Mouse (Mus musculus): ENCODE results near the gene Fabp6.

Fabp6 gene

DNA sequence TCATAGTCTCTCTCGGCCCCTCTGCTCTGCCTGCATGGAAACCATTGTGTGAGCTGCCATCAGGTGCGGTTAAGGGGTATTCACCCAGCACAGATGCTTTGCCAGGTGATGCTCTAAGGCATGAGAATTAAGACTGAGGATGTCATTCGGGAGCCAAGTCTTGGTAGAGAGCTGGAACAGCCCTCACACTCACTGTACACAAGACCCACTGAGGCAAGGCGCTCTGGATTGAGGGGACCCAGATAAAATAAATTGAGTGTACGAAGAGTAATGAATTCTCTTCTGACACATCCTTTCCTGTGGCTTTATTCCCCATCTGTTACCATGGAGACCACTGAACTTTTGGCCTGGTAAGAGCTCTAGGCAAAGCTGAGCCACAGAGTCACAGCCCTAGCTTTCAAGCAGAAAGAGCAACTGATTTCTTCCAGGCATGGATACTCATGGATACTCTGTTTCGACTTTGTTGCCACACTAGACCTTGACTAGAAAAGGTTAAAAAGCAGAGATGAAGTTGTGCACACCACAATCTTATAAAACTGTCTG lies 11.7 kb downstream of the Fabp6 start:
- no peak for DNase-seq (ENCODE audit: low spot score)

DNA sequence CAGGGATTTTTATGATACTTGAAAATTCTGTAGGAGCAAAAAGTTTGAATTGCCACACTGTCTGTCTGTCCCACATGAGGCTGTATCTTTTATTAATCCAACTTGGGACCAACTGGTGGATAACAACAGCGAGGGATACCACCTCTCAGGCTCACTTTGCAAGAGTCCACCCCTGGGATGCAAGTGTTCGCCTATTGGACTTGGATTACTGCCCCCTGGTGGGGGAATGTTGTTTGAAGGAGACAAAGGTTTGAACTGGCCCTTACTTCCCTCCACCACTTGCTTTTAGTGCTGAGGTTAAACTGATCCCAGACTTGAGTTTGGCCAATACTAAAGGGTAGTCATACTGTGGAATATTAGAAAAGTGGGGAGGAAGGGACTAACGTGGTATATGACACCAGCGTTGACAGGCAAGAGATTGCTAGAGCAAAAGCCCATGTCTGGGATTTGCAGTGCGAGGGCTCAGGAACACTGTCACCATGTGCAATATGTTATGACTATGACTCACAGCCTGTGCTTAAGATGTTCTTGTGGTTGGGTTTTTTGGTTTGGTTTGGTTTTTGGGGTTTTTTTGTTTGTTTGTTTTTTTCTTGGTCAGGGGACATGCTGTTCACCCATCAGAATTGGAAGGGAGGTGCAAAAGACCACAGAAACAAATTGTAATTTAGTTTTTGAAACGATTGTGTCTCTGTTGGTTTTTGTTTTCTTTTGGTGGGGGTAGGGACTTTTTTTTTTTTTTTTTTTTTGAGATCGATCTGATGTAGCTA lies 14.8 kb downstream of the Fabp6 start, which contains the start of gene 4933415A04Rik:
TSS of gene 4933415A04Rik (plus strand) at position 717 of the 767 bp plus-strand sequence.
- peak; percentile 35 for DNase-seq (ENCODE audit: low spot score)

DNA sequence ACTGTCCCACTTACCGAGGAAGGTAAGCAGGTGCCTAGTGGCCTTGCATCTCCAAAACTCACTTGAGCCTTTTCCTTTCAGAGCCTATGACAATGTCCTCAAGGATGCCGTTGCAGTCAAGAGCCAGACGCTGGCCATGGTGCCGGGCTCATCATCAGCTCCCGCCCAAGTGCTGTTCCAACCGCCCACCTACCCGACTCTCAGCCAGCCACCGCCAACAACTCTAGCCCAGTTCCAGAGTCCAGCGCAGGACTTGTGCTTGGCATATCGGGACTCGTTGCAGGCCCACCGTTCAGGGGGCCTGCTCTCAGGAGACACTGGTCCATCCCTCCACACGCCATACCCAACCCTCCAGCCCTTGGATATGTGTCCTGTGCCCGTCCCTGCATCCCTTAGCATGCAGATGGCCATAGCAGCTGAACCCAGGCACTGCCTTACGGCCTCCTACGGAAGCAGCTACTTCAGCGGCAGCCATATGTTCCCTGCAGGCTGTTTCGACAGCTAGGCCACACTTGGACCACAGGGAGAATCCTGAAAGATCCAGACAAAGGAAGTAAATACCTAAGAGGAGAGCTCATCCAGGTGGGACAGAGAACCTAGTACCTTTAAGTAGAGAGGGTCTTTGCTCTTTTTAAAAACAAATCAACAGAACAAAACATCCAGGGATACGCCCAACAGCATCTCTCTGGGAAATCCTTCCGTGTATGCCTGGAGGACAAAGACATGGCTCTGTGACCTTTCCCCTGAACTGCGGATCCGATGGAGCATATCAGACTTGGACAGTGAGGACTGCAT lies 15.9 kb downstream of the Fabp6 start:
- no peak for DNase-seq (ENCODE audit: low spot score)

DNA sequence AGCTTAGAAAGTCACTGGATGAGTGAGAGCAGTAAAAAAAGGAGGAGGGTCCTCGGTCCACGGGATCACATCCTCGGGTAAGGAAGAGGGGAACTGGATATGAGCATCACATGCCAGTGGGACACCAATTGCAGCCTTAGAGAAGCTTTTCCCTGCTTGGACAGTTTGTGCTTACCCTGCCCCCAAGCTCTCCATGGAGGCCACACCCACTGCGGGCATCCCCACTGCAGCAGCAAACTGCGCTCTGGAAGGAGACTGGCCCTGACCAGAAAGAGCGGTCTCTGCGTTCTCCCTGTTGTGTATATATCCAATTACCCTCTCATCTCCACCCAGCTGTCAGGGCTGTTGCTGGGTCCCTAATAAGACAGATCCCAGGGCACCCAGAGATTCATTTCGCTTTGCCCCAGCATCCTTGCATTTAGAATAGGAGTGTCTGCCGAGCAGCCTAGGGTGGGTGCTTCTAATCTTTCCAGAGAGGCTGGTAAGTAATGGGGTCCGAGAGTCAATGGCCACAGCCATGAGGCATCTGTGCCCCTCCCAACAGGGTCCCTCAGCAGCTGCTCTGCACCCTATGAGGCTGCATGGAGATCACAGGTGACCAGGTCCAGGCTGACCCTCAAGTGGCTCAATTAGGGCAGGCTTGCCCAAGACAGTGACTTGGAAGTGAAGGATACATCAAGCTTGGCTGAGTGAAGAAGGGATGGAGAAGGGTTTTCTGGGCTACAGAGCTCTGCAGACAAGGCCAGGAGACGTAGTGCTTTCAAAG lies 23.4 kb downstream of the Fabp6 start:
- DNase-seq (ENCODE audit: low spot score): no peak

DNA sequence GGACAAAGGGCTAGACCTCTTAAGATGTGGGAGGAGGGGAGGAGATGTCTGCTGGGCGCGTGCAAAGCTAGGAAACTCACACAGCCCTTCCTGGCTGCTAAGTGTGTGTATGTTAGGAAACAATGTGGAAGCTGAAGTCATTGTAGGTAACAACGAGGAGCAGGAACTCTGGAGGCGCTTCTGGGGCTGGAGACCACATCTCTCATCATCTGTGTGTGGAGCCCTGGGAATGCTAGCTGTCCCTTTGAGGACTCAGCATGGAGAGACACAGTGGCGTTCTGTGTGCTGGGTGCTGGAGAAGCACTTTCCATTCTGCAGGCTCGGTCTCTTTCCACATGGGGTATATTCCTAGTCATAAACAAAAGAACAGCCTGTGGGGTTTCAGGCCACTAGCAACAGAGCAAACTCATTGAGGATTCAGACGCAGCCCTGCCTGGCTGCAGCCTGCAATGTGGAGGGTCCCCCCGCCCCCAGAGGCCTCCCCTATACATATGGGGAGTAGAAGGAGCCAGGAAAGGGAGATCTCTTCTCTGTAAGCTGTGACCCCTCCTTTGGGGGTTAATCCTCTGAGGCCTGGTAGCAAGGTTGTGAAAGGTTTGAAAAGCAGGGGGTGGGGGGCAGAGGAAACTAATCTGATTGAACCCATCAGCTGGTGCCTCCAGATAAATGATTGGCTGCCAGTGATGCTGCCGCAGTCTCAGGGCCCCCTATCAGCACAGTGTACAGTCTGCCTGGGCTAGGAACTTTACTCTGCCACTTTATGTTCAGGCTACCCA lies 25.8 kb downstream of the Fabp6 start:
- no peak for DNase-seq (ENCODE audit: low spot score)

DNA sequence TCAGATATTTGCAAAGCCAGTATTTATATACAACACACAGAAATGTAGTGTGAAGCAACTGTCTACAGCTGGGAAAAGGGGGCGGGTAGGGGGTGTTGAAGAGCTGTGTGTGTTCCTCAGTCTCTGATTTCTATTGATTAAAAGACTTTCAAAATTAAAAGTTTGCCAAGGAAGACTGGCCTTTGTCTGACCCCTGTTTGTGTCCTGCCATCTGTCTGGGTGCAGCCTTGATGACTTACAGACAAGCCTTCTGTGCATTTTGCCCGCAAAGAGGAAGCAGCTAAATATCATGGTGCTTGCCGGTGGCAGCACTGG lies 26.3 kb downstream of the Fabp6 start:
- no peak for DNase-seq (ENCODE audit: low spot score)

DNA sequence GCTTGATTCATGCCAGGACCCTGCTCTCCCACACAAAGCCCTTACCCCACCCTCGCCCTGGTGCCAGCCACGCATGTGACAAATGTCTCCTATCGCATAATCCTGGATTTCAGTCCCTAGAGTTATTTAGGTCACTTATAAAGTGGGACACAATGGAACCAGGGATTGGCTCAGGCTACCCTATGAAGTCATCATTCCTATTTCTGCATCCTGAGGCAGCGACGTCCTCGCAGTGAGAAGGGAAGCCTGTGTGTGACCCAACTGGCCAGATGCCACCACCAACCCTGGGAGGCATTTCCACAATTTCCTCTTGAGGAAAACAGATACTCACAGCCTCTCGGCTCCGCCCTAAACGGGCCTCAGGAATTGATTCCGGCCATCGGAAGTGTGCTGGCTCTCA lies 31.7 kb downstream of the Fabp6 start:
- DNase-seq (ENCODE audit: low spot score): no peak

DNA sequence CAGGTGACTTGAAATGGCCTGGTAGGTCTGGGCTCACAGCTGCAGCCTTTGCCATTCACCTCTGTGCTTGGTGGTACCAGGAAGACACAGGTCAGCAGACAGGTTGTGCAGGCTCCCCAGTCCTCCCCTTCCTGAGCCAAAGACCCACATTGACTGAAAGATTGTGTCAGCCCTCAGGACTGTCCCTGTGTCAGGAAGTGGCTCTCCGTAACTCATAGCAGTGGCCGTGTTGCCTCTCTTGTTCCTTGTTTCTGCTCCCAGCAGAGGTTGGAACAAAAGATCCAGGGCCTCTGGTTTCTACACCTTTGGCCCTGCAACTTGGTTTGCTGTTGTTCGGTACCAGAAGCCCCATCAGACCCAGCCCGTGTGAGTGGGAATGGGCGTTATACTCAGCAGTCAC lies 32.2 kb downstream of the Fabp6 start:
- no peak for DNase-seq (ENCODE audit: low spot score)

DNA sequence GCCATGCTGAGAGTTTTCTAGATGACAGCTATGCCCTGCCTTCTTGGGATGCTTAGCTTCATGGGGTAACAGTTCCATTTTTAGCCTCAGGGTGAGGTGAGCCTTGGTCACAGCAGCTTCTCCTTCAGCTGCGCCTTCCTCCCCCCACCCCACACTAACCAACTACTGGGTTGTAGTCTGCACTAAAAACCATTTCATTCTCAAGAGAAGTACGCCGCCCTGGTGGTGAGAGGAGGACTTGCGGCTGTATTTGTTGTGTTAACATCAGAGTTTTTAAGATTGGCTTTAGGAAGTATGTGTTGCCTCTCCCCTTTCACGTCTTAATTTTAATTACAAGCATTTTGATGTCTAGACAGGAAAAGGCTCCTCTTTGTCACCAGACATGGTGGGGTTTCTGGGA lies 33.1 kb downstream of the Fabp6 start:
- DNase-seq (ENCODE audit: low spot score): peak; percentile 24

DNA sequence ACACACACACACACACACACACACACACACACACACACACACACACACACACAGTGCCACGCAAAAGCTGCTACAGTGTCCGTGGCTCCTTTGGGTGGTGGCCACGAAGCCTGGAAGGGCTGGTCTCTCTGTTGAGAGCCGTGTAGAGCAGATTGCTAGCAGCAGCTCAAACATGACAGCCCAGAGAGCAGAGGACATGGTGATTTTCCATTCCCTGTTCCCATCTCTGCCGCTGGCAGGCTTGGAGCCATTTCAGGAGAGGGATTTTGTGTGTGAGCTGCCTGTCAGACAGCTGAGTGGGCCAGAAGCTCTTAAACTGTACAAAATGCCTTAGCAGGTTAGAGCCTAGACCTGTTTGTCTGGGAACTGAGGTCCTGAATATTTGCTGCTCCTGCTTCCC lies 34.6 kb downstream of the Fabp6 start:
- no peak for DNase-seq (ENCODE audit: low spot score)

DNA sequence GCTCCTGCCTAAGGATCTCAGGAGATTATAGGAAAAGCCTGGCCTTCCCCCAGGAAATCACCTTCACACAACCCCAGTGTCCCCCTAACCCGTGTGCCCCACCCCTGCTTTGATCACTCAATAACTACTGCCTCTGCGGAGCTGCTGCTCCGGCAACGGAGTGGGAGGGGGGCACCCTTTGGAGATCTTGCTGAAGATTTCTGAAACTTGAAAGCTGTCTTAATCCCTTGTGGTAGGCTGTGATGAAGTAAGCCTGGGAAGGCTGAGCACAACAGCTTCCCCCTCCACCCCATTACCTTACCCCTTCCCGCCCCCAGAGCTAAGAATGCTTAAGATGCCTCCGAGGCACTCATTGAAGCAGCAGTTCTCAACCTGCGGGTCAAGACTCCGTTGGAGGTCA lies 35.5 kb downstream of the Fabp6 start:
- no peak for DNase-seq (ENCODE audit: low spot score)

DNA sequence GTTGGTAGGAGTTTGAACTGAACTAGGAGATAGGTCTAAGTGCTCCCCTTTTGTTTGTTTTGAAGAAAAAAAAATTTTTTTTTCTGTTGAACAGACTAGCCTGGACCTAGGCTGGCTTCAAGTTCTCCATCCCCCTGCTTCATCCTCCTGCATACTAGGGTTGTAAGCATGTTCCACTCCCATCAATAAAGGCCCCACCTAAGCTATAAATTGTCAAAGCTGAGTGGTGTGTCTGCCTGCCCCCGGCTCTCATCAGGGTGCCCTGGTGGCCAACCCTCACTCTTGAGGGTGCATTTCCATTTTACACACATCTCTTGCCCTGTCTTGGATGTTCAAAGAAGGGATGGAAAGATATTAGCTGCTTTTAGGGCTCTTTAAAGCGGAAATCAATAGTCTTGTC lies 35.9 kb downstream of the Fabp6 start:
- DNase-seq (ENCODE audit: low spot score): no peak

DNA sequence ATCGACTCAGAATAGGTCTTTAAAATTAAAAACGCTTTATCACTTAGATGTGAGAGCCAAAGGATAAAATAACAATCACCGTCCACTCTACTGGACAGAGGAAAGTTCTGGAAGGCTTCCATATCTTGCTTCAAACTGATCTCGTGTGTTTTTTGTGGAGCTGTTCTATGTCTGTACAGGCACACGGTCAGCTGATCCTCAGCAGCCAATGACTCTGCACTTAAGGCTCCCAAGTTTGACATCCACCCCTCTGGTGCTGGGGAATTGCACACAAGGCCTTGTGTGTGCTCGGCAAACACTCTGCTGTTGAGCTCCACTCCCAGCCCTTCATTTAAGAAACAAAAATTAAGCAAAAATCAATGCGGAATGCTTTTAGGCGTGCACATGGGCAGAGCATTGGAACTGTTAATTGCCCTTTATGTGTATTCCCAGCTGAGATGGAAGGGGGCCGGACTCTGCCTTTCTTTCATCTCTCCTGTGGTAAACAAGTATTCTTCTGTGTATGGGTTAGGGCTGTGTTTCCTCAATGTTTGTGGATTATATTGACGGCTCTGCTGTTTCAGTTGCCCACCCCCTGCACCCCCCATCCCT lies 37.6 kb downstream of the Fabp6 start:
- no peak for DNase-seq (ENCODE audit: low spot score)

DNA sequence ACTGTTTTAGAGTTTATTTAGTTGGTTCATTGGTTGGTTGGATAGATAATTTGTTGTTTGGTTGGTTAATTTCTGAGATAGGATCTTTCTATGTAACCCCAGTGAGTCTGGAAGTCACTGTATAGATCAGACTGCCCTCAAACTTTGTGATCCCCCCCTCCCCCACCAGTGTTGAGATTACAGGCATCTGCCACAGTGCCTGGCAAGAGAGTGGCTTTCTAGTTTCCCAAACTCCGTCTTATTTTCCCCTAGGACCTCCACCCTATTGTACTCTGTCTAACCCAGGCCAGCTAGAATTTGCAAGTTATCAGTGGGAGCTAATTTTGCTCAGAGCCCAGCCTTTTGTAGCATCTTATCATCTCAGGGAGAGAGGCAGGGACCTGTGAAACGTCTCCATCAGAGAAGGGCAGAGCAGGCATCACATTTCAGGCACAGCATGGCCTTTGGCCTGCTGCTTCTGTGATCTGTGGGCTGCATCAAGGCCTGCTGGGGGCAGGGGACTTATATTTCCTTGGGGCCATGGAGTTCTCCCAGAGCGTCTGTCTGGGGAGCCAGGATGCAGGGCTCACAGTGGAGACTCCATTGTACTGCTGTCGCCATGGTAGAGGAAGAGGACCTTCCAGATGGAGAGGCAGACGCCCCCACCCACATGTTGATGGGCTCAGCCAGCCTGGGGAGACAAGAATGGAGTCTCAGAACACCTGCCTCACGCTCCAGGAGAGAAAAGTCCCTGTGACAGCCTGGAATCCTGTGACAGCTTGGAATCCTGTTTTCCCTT lies 41.6 kb downstream of the Fabp6 start:
- no peak for DNase-seq (ENCODE audit: low spot score)

DNA sequence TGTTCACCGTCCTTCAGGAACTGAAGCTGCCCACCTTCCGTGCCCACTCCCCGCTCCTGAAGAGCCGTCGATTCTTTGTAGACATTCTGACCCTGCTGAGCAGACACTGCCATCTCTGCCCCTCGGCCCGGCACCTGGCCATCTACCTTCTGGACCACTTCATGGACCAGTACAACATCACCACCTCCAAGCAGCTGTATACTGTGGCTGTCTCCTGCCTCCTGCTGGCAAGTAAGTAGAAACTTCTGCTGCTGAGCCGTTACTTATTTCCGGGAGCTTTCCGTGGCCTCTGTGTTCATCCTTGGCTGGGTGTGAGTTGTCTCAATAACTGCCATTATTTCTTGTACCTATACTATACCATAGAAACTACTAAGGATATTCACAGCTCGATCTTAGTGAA lies 44.8 kb downstream of the Fabp6 start:
- DNase-seq (ENCODE audit: low spot score): no peak

DNA sequence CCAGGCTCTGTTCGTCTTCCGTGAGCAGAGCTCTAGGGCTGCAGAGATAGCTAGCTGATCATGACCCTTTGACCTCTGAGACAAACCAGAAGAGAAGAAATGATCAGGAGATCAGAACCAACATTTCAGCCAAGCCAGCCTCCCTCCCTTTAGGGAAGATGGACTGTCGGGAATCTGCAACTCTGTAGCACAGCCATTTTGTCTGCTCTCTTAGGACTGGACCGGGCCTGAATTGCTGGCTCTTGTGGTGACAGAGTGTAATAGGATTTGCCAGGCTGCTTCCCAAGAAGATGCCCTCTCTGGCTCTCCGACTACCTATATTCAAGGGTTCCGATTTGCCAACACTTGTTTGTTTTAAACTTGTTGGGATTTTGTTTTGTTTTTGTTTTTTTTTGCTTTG lies 48.7 kb downstream of the Fabp6 start:
- DNase-seq (ENCODE audit: low spot score): no peak

DNA sequence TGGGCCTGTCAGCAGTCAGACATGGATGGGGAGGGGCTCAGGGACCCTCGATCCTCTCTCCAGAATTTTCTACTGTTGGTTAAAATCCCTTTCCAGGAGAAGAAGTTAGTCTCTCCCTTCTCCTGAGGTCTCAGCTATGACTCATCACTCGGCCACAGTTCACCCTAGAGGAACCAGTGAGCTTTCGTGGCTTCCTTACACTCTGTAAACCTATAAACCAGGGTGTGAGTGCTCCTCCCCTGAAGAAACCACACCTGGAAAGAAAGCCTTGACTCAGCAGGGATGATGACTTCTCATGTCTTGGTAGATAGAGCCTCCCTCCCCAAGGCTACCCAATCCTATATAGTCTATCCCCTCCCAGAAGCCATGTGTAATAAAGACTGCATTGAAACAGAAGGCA lies 49.6 kb downstream of the Fabp6 start:
- DNase-seq (ENCODE audit: low spot score): no peak

DNA sequence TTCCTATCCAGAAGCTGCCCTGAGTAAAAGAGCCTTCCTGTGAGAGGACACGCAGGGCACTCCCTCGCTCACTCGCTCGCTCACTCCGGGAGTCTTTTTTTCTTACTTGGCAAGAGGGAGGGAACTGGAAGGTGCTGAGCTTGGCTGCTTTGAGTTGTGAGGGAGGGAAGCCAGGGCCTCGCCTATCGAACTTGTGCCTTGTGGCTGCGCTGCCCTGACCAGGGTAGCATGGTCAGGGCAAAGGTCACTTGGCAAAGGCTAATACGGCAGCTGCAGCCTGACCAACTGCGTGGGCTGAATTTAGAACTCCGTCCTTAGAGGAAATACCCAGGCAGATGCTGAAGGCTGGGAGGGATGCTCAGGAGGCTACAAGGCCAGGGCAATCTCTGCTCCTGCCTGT lies 51.6 kb downstream of the Fabp6 start:
- DNase-seq (ENCODE audit: low spot score): no peak

DNA sequence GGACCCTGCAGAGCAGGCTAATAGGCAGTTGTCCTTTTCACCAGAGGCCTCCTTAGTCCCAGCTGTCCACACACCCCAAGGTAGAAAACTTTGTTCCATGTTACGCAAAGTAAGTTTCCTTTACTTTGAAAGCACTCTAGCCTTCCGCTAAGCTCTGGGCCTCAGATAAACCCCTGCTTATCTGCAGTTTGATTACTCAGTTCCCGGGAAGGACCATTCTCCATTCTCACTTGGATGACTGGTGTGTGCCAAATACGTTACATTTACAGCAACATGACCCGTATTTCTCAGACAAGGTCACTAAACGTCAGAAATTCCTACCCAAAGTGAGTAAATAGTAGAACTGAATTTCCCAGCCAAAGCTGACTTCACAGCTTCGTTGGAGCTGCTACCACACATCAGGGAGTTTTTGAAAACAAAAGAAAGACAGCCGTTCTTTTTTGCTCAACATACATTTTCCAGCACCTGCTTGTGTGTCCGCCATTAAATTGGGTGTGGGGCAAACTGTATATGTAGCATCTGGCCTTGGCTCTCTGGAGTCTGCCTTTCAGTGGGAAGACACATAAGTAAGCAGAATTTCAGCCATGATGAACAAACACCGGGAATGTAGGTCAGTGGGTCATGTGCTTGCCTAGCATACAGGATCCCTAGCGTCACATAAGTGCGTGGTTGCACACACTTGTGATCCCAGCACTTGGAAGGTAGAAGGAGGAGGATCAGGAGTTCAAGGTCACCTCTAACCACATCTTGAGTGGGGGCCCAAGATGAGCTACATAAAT lies 52.5 kb downstream of the Fabp6 start:
- no peak for DNase-seq (ENCODE audit: low spot score)

DNA sequence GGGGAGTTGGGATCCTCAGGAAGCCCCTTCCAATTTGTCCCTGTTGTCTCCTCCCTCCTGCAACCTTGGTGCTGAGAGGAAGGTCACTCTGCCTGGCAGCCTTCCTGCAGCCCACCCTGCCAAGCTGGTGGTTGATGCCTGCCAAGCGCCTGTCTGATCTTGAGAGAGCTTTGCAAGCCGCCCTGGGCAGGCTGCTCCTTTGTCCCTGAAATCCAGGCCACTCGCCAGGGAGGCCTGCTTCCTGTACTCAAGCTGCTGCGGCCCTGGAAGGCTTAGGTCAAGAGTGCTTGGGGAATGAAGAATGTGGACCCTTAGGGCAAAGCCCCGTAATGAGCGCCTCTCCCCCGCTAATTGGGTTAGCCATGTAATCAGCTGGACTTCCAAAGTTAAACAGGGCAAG lies 53.2 kb downstream of the Fabp6 start:
- no peak for DNase-seq (ENCODE audit: low spot score)
